Mouse (Mus musculus) MEL (cell line): ENCODE data around the gene Fam210b. TPM values are rescaled to one million over a fixed set of nuclear protein-coding genes. Genes with fewer than 3 reads are reported as not detected.

Experiments used
- DNase-seq: peaks from one replicate; pipeline ENCODE4 v3.0.0; 2011; ENCODE audit warnings: low read depth, low spot score
- H3K27ac ChIP-seq: 2 replicates; pipeline ENCODE4 v1.5.1; 2012; ENCODE audit warnings: low read depth, mild to moderate bottlenecking, control low read depth, low read length, moderate library complexity; ENCODE audit not compliant: control insufficient read depth
- H3K27me3 ChIP-seq, 2 experiments: fragments of 150-350 bp in 1 of 2; sonication (generic) in 1 of 2; 2 replicates each; pipeline ENCODE4 v1.6.1; 2012; ENCODE audit warnings: low read length in 2 of 2, mild to moderate bottlenecking in 2 of 2, improper control_type of control experiment in 1 of 2, moderate library complexity in 1 of 2; ENCODE audit not compliant: insufficient read depth in 2 of 2, control insufficient read depth in 1 of 2
- H3K36me3 ChIP-seq, 2 experiments: 2 replicates each; pipeline ENCODE4 v1.6.1; 2012 to 2014; ENCODE audit warnings: low read length in 2 of 2, improper control_type of control experiment in 1 of 2, inconsistent platforms in 1 of 2, mild to moderate bottlenecking in 1 of 2; ENCODE audit not compliant: insufficient read depth in 2 of 2, control insufficient read depth in 1 of 2
- H3K4me1 ChIP-seq, 2 experiments: fragments of 150-350 bp in 1 of 2; sonication (generic) in 1 of 2; 2 replicates each; pipeline ENCODE4 v1.6.1; 2012; ENCODE audit warnings: low read length in 2 of 2, improper control_type of control experiment in 1 of 2, mild to moderate bottlenecking in 1 of 2; ENCODE audit not compliant: insufficient read depth in 2 of 2, control insufficient read depth in 1 of 2
- H3K4me3 ChIP-seq, 2 experiments: fragments of 150-350 bp in 1 of 2; sonication (generic) in 1 of 2; 2 replicates each; pipeline ENCODE4 v1.5.1; 2012; ENCODE audit warnings: low read depth in 2 of 2, low read length in 2 of 2, mild to moderate bottlenecking in 2 of 2, moderate library complexity in 2 of 2, control low read depth in 1 of 2, improper control_type of control experiment in 1 of 2; ENCODE audit not compliant: control insufficient read depth in 1 of 2, insufficient read depth in 1 of 2
- H3K79me2 ChIP-seq: 2 replicates; pipeline ENCODE4 v1.6.1; 2012; ENCODE audit warnings: mild to moderate bottlenecking, low read length, moderate library complexity; ENCODE audit not compliant: control insufficient read depth, poor library complexity, insufficient read depth
- H3K9ac ChIP-seq: 2 replicates; pipeline ENCODE4 v1.6.1; 2012; ENCODE audit warnings: low read depth, mild to moderate bottlenecking, control low read depth, low read length, moderate library complexity; ENCODE audit not compliant: control insufficient read depth, poor library complexity, severe bottlenecking
- H3K9me3 ChIP-seq: fragments of 150-350 bp; sonication (generic); replicated peaks from 2 replicates; pipeline ENCODE4 v1.6.1; 2012; ENCODE audit warnings: mild to moderate bottlenecking, low read length, improper control_type of control experiment, moderate library complexity; ENCODE audit not compliant: insufficient read depth
- CHD2 ChIP-seq: IDR thresholded peaks from 2 replicates; pipeline ENCODE4 v1.6.1; 2011; ENCODE audit warnings: low read length, improper control_type of control experiment
- CTCF ChIP-seq, 3 experiments: IDR thresholded peaks in 2 of 3; conservative IDR thresholded peaks in 1 of 3; 2 replicates each; pipeline ENCODE4 v1.5.1; 2011 to 2012; ENCODE audit warnings: low read length in 3 of 3, low read depth in 2 of 3, mild to moderate bottlenecking in 2 of 3, improper control_type of control experiment in 1 of 3, inconsistent platforms in 1 of 3, mixed read lengths in 1 of 3, moderate library complexity in 1 of 3; ENCODE audit not compliant: control insufficient read depth in 1 of 3, insufficient read depth in 1 of 3, poor library complexity in 1 of 3, severe bottlenecking in 1 of 3
- E2F4 ChIP-seq: IDR thresholded peaks from 2 replicates; pipeline ENCODE4 v1.6.1; 2011; ENCODE audit warnings: low read depth, low read length, improper control_type of control experiment, borderline replicate concordance
- ELF1 ChIP-seq: IDR thresholded peaks from 2 replicates; pipeline ENCODE4 v1.6.1; 2014; ENCODE audit warnings: low read depth, mild to moderate bottlenecking, inconsistent platforms, low read length, improper control_type of control experiment, moderate library complexity
- EP300 ChIP-seq, 2 experiments: IDR thresholded peaks; 2 replicates each; pipeline ENCODE4 v1.6.1; 2011; ENCODE audit warnings: improper control_type of control experiment in 2 of 2, low read length in 2 of 2, low read depth in 1 of 2, mild to moderate bottlenecking in 1 of 2
- ETS1 ChIP-seq: IDR thresholded peaks from 2 replicates; pipeline ENCODE4 v1.6.1; 2012; ENCODE audit warnings: low read depth, mild to moderate bottlenecking, inconsistent platforms, low read length, improper control_type of control experiment, moderate library complexity
- GATA1 ChIP-seq: IDR thresholded peaks from 2 replicates; pipeline ENCODE4 v1.6.1; 2011; ENCODE audit warnings: low read depth, low read length, improper control_type of control experiment
- KAT2A ChIP-seq: conservative IDR thresholded peaks from 2 replicates; pipeline ENCODE4 v1.6.1; 2012; ENCODE audit warnings: low read depth, low read length, improper control_type of control experiment, inconsistent platforms
- MAZ ChIP-seq: IDR thresholded peaks from 2 replicates; pipeline ENCODE4 v1.6.1; 2012; ENCODE audit warnings: low read depth, mild to moderate bottlenecking, inconsistent platforms, low read length, improper control_type of control experiment
- MXI1 ChIP-seq: IDR thresholded peaks from 2 replicates; pipeline ENCODE4 v1.6.1; 2011; ENCODE audit warnings: mild to moderate bottlenecking, low read depth, low read length, improper control_type of control experiment
- POLR2AphosphoS2 ChIP-seq: IDR thresholded peaks from 2 replicates; pipeline ENCODE4 v1.6.1; 2011; ENCODE audit warnings: low read length, improper control_type of control experiment
- POLR2AphosphoS5 ChIP-seq: IDR thresholded peaks from 2 replicates; pipeline ENCODE4 v1.6.1; 2012; ENCODE audit warnings: low read depth, borderline replicate concordance, mild to moderate bottlenecking, inconsistent platforms, low read length, moderate library complexity, mixed read lengths
- RCOR1 ChIP-seq: IDR thresholded peaks from 2 replicates; pipeline ENCODE4 v1.6.1; 2012; ENCODE audit warnings: low read depth, mild to moderate bottlenecking, inconsistent platforms, low read length, improper control_type of control experiment
- SIN3A ChIP-seq: IDR thresholded peaks from 2 replicates; pipeline ENCODE4 v1.6.1; 2012; ENCODE audit warnings: low read length, improper control_type of control experiment, inconsistent platforms
- USF1 ChIP-seq: IDR thresholded peaks from 2 replicates; pipeline ENCODE4 v1.6.1; 2014; ENCODE audit warnings: low read depth, mild to moderate bottlenecking, inconsistent platforms, low read length, improper control_type of control experiment, moderate library complexity
- USF2 ChIP-seq, 2 experiments: IDR thresholded peaks; 2 replicates each; pipeline ENCODE4 v1.6.1; 2011 to 2012; ENCODE audit warnings: improper control_type of control experiment in 2 of 2, low read length in 2 of 2, borderline replicate concordance in 1 of 2, inconsistent platforms in 1 of 2, low read depth in 1 of 2, mild to moderate bottlenecking in 1 of 2; ENCODE audit not compliant: insufficient read depth in 1 of 2
- ZC3H11A ChIP-seq: IDR thresholded peaks from 2 replicates; pipeline ENCODE4 v1.6.1; 2012; ENCODE audit warnings: low read depth, mild to moderate bottlenecking, inconsistent platforms, low read length, improper control_type of control experiment
- ZKSCAN1 ChIP-seq: IDR thresholded peaks from 2 replicates; pipeline ENCODE4 v1.6.1; 2012; ENCODE audit warnings: low read depth, mild to moderate bottlenecking, inconsistent platforms, low read length, improper control_type of control experiment, moderate library complexity
- polyA plus RNA-seq, 2 experiments: library from polyadenylated mRNA; stranded (reverse) in 1 of 2; unstranded in 1 of 2; fragments of >175 nt in 1 of 2; fragments of >200 nt in 1 of 2; gene quantifications; 2 replicates each; pipeline versions ENCODE4 v1.2.1 to v1.2.4; 2012; ENCODE audit warnings: low replicate concordance in 2 of 2, low read depth in 1 of 2; ENCODE audit not compliant: insufficient read length in 2 of 2, insufficient read depth in 1 of 2, missing spikeins in 1 of 2
- total RNA-seq: library from RNA; depleted of rRNA; stranded (reverse); fragments of 300-350 nt; gene quantifications from 2 replicates; pipeline ENCODE4 v1.2.3, GENCODE M21; 2012

The Fam210b gene
- total and polyA plus RNA-seq, 3 experiments: 3.5 to 11.4 TPM; not detected in 1

GRCm38 (mm10) chr2:172340936-172341335 lies 4.4 kb upstream of the Fam210b start:
- DNase-seq: no peak
- Histone ChIP-seq H3K4me3 (no peak overlapping the region), H3K36me3 (peaks cover 0 to 3% of the 10 kb centered on the region in 2 experiments; a peak in 1 of 4 replicates), H3K9ac (no peak overlapping the region), H3K79me2 (no peaks in the 10 kb centered on the region; the same call in 1 of the 2 replicates), H3K4me1 (peaks cover 0 to 2% of the 10 kb centered on the region in 2 experiments; a peak in 1 of 4 replicates), H3K9me3 (no peaks in the 10 kb centered on the region), H3K27ac (no peak overlapping the region)
- TF ChIP-seq MAZ (no peak), POLR2AphosphoS2 (no peak), GATA1 (no peak), KAT2A (no peak), RCOR1 (no peak), EP300 (IDR thresholded peaks at IDR 0.05; ENCODE audit: low read depth in 1 of 2, low read length in 2 of 2) (no peak), MXI1 (no peak), ZC3H11A (no peak), ELF1 (no peak), USF2 (IDR thresholded peaks at IDR 0.05; ENCODE audit: borderline replicate concordance in 1 of 2, insufficient read depth in 1 of 2, low read depth in 1 of 2, low read length in 2 of 2) (no peak), ETS1 (no peak)
- TF ChIP-seq, all 39 proteins: peak for 0
- no peaks in the 10 kb centered on the region for H3K27me3 ChIP-seq

- TF ChIP-seq CHD2 (no peak), POLR2AphosphoS5 (no peak), SIN3A (no peak), E2F4 (no peak), ELF1 (no peak), USF1 (no peak), USF2 (IDR thresholded peaks at IDR 0.05; ENCODE audit: borderline replicate concordance in 1 of 2, insufficient read depth in 1 of 2, low read depth in 1 of 2, low read length in 2 of 2) (no peak), CTCF (IDR thresholded peaks at IDR 0.05 in 2 of 3, conservative IDR thresholded peaks at IDR 0.05 in 1 of 3; ENCODE audit: control insufficient read depth in 1 of 3, insufficient read depth in 1 of 3, low read depth in 2 of 3, low read length in 3 of 3, poor library complexity in 1 of 3, severe bottlenecking in 1 of 3) (no peak), ZKSCAN1 (no peak)
- peaks cover 0 to 3% of the 10 kb centered on the region in 2 experiments; a peak in 1 of 4 replicates for H3K36me3 ChIP-seq
- H3K4me3 ChIP-seq: no peak overlapping the region
- no peak overlapping the region for H3K9ac ChIP-seq
- no peaks in the 10 kb centered on the region for H3K9me3 ChIP-seq
- H3K27ac ChIP-seq: no peak overlapping the region
- no peak for DNase-seq
- H3K27me3 ChIP-seq: no peaks in the 10 kb centered on the region
- peaks cover 2 to 4% of the 10 kb centered on the region in 2 experiments for H3K4me1 ChIP-seq
- no peaks in the 10 kb centered on the region; the same call in 1 of the 2 replicates for H3K79me2 ChIP-seq
Measured at GRCm38 (mm10) chr2:172341606-172342005, 3.8 kb upstream of the Fam210b start.
